Mouse (Mus musculus) erythroblast, adult 5-6 weeks (primary cell): ENCODE measurements around the gene Kcnq2. TPM values are rescaled to one million over a fixed set of nuclear protein-coding genes. Genes with fewer than 3 reads are reported as not detected.

Experiments
- ATAC-seq: replicated peaks from 2 replicates; pipeline ENCODE4 v1.8.0; 2016; ENCODE audit warnings: moderate number of reproducible peaks, mild to moderate bottlenecking, moderate TSS enrichment, inconsistent platforms; ENCODE audit not compliant: poor library complexity, low FRiP score, severe bottlenecking
- total RNA-seq, 2 experiments: library from RNA; stranded (forward) in 1 of 2; stranded (reverse) in 1 of 2; fragments of 150-400 nt in 1 of 2; fragments of 200-764, 138-1000 nt in 1 of 2; gene quantifications; 2 replicates each; pipeline versions ENCODE4 v1.2.3 to v1.2.4; 2015 to 2017; ENCODE audit warnings: low replicate concordance in 2 of 2

Gene Kcnq2
- total RNA-seq, 2 experiments from 2014 or later = not detected

DNA sequence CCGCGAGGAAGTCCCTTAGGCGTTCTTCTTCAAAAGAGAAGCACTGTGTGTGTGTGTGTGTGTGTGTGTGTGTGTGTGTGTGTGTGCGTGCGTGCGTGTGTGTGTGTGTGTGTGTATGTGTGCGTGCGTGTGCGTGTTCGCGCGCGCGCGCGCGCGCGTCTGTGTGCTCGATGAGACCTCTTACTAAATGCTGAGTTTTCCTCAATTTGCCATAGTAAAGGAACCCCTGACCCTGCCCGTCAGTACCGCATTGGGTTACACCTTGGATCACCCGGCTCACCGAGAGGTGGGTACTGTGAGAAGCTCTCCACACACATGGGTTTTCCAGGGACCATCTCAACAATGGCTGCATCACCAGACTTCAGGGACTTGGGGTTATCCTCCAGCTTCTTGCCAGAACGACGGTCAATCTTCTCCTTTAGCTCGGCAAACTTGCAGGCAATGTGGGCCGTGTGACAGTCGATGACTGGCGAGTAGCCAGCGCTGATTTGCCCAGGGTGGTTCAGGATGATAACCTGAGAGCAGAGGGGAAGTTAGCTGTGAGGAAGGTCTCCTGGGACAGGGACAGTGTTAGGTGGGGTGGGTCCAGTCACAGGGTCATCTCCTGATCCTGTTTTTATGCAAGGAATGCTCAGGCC is 13.3 kb upstream of the Kcnq2 start:
- no peak for ATAC-seq

DNA sequence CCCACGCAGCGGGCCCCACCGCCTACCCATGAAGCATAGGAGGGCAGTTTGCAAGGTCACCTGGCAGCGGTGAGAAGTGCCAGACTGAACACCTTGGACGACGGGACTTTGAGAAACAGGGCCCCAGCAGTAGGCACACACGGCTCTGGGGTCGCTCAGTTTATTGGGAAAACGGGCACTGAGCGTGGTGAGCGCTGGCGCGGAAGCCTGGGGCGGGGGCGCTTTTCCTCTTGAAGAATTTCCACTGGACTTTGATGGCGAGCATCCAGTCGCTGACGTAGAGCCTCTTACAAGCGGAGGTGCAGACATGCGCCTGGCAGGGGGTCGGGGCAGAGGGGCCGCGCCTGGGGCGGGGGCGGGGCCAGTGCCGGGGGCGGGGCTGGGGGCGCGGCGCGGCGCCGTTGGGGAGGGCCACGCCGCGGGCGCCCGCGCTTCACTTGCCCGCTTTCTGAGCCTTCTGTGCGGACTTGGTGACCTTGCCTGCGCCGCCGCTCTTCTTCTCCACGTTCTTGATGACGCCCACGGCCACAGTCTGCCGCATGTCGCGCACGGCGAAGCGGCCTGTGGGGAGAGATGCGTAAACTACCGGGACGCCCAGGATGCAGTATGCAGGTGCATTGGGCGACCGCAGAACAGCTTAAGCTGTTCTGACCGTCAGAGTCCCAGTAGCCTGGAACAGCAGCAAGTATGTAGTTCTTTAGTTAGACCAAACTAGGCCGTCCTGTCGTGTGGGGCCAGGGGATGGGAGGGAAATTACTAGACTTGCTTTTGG is 12.6 kb upstream of the Kcnq2 start:
- ATAC-seq = no peak

DNA sequence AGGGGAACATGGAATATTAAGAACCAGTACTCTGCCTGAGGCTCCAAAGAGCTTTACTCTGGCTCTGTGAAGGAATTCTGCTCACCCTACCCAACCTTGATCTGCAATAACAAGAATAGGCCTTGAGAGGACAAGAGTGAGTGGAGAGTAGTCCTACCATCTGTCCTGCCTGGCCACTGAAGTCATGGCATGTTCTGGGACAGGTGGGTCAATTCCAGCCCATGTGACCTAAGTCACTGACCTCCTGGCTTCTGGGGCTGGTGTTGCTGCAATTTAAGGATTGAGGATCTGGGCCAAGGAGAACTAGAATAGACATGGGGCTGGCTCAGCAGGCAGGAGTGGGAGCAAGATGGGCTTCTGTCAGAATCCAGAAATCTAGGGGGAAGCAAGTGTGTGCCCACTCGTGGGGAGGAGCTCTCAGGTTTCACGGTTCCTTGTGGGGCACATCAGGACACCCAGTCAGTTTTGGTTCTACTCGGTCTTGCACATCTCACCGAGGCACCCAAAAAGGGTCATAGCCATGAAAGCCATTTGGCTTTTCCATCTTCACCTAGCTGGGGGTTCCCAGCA is 12.0 kb upstream of the Kcnq2 start:
- no peak for ATAC-seq

DNA sequence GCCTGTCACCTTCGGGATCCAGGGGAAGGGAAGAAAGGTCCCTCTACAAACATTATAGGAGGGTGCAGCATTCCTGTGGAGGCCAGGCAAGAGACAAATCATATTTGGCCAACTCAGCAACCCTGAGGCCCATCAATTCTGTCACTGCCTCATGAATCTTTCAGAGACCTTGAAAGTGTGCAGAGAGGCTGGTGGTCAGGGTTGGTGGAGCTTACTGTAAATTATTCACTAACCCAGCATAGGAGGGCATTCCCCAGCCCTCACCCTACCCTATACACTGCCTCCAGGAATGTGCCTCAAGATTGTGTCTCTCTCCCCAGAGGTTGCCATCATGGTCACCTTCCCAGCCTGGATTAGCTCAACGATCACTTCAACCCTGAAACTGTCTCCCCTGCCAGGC is 9.6 kb upstream of the Kcnq2 start:
- ATAC-seq = no peak

DNA sequence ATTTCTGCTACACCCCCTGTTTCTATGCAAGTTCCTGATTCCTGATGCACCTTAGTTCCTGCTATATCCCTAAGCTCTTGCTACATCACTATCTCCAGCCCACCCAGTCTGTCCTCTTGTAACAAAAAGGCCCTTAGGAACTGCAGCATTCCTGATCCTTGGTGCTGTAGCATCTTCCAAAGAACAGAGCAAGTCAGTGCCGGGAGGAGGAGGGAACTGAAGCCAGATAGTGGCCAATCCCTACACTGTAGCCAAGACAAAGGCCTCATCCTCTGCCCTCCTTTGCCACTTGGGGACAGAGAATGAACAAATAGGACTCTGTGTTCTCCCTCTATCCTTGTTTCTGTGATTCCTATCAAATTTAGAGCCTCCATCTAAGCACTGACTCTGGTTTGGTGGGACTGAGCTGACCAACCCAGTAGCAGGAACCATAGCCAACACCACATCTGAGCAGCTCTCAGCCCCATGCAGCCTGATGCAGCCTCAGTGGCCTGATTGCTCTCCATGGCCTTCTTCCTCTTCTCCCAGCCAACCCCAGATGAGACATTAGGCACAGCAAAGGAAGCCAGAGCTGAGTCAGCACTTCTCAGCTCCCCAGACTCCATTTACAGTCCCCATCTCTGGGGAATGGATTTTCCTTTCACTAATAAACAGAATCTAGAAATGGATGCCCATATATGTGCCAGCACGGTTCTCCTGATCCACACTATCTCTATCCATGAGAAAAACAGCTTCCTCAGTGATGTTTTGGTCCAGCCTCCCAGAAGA is 8.6 kb upstream of the Kcnq2 start:
- ATAC-seq = no peak

DNA sequence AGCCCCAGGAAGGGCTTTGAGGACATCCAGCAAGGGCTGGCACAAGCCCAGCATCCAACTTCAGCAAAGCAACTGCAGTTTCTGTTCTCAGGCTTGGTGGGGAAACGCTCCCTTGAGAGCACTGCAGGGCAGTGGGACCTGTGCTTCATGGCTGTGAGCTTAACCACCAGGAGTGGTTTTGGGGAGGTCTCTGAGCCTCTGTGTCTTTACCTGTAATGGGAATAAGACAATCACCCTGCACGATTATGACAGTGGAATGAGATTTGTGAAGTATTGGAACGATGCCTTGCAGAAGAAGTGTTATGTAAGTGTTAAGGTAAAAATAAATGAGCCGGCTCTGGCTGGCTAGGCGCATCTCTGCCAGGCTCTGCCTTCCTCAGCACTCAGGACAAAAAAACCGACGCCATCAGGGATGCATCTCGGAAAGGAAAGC is 7.6 kb upstream of the Kcnq2 start:
- ATAC-seq = no peak

DNA sequence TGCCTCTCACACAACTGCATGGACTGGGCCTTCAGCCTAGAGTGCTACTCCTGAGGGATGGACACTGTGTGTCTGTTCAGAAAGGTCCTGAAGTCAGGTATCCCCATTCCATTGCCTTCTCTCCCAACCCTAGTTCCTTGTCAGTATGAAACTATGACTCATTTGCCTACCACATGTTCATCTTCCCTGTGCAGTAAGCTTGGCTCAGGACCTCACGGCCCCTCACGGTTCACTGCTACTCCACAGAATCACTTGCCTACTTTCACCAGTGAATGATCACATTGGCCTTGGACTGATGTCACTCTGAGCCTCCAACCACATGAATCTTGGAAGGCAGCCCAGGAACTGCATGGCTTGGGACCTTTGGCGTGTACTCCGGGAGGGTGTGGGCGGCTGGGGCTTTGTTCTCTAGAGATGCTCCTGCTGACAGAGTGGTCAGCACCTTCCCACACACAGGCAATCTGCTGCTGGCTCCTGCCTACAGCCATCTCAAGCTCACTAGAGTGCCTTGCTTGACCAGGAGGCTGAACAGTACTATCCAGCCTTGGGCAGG is 4.6 kb upstream of the Kcnq2 start:
- ATAC-seq = no peak

DNA sequence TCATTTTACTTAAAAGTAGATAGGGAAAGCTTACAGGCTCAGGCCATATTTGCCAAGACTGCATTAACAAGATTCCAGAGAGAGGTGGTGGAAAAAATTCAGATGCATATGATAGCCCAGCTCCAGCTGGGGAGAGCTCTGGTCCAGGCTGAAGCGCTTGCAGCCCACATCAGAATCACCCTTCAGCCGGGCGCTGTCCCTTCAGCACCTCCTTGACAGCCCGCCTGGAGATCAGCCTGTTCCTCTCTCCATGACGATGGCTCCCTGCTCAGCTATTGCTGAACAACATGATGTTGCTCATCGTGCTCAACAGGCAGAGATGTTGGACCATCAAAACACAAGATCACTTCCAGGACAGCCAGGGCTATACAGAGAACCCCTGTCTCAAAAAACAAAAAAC is 1.8 kb upstream of the Kcnq2 start:
- ATAC-seq = no peak

DNA sequence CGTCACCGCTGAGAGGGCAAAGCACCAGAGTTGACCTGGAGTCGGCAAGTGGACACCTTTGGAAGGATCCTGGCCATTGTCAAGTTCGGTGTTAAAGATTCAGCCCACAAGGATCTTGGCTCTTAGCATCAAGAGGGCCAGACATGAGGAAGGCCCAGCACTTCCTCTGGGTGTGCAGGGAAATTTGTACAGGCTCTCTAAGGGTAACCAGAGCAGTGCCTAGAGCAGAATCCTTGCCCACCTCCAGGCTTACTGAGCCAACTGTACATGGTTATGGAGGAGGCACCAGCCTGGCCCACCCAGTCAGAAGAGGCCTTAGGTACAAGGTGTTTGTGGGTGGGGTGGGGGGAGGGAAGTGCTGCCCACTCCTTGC is 332 bp upstream of the Kcnq2 start:
- no peak for ATAC-seq

DNA sequence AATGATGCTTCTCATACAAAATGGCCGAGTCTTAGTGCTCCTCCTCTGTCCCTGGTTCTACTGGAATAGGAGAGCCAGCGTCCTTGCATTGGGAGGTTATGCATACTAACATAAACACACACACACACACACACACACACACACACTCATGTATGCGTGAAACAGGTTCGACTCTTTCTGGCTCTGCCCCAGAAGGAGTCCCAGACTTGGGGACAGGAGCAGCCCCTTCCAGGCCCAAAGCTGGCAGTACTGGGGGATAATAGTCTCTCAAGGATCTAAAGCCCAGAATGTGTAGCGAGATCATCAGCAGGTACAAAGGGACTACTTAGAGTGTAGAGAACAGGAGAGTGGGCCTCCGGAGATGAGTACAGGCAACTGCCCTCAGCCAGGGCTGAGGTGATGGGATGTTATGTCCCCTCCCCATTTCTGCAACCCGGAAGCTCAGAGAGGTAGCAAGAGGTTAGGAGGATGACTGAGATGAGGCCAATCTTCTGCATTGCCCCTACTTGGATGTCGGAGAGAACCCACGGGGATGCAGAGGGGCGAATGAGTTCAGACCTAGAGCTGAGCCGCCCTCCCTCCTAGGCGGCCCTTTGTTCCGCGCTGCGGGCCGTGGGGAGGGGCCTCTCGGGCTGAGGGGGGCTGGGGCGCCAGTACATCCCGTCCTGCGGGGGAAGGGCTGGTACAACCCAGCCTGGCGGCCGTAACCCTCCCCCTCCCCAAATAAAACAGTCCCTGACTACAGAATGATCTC is 1.1 kb downstream of the Kcnq2 start:
- ATAC-seq = no peak

DNA sequence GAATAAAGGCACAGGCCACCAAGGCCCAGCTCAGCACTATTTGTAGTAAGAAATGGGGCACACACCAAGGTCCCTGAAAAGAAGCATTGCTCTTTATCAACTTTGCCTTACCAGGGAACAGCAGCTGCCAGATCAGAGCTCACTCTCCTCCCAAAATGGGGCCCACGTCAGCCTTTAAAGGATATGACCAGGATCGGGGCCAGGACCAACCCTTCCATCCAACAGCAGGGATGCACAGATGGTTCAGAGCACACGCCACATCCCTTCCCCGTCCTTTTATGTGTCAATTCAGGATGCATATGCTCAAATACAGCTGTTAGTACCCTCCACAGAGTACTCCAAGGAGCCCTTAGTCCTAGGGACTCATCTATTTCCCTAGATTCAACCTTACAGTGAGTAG is 4.9 kb downstream of the Kcnq2 start:
- no peak for ATAC-seq

DNA sequence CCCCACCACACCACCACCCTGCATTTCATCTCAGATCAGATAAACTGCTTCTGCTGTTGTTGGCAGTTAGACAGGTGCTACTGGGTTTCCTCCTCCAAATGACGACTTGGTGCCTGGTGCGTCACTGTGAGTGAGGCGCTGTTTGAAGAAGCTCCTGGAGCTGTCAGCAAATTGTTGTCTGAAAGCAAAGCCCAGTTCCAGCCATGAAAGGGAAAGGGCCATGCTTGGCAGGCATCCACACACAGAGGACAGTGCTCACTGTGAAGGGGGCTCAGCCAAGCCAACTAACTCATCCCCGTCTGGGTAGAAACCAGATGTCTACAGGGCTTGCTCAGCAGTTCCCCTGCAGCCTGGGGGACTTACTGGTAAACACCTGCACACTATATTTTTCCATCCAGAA is 6.1 kb downstream of the Kcnq2 start:
- ATAC-seq = no peak

DNA sequence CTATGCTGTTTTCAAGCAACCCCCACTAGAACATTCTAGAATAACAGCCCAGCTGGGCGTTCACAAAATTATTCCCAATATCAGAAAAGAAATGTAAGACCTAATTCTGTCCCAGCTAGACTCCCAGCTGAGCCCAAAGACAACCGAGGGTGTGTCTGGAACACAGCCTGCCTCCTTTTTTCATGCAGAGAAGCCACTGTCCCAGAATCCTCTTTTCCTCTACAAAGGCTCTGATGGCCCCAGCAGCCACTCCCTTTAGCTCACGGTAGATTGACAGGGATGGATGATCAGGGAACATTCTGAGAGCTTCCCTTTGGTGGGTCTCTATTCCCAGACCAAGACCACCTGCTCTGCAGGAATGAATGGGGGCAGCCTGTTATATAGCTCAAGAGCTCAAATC is 7.3 kb downstream of the Kcnq2 start:
- no peak for ATAC-seq

DNA sequence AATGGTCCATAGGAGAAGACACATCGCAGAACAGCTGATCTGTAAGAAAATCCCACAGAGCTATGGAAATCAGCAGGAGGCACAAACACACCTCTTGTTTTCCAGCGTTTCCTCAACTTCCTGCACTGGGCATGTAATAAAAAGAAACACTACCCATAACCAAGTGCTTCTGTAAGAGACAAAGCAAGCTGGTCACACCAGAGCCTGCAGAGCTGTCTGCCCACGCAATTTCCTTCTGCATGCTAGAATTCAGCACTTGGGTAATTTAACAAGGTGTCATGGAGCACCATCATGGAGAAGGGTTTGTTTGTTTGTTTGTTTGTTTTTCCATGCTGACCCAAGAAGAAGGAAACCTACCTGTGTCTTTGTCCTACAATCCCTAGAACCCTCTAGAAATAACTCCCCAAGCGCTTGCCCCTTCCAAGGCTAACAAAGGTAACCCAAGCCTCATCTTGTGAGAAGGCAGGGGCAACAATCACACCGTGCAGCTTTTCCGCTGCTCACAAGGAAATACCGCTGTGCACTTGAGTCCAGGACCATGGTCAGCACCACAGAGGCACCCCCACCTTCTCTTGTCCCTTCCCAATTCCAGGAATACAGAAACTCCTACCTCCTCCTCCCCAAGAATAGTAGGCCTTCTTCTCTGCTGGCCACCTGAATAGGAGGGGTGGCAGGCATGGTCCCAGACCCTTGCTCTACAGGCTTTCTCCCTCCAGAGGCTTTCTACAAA is 9.2 kb downstream of the Kcnq2 start:
- no peak for ATAC-seq

DNA sequence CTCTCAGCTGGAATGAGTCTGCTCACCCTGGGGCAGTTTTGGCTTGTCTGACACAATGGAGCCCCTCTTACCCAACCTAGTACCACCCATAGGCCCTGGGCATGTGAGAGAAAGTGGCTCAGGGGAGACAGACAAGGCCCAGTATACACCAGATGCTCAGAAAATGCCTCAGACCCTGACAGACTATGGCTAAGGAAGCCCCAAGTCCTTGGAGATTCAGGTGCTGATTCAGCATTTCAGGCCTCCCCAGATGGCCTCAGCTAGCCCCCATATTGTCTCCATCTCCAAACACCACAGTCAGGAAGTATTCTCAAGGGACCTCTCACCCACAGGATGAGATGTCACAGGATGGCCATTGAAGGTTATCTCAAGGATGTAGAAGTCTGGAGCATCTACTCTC is 12.5 kb downstream of the Kcnq2 start:
- no peak for ATAC-seq

DNA sequence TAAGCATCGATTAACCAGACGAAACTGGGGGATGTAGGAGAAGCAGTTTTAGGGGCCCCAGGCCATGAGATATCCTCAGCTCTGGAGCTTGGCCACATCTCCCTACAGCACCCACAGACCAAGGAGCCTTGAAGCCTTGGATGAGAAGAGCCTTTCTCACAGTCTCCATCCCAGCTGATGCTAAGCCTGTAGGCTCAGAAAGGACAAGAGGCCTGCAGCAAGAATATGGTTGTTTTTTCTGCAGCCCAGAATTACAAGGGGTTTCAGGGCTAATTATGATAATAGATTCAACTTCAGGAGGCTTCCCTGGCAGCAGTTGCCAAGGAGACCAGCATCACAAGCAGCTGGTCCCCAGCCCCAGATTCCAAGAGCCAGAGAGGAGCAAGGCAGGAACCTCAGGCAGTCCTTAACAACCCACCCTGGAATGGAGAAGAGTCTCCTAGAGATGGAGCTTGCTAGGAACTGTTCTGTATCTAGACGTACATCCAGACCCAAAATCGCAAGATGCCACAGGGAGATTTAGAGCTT is 14.1 kb downstream of the Kcnq2 start:
- ATAC-seq = no peak

DNA sequence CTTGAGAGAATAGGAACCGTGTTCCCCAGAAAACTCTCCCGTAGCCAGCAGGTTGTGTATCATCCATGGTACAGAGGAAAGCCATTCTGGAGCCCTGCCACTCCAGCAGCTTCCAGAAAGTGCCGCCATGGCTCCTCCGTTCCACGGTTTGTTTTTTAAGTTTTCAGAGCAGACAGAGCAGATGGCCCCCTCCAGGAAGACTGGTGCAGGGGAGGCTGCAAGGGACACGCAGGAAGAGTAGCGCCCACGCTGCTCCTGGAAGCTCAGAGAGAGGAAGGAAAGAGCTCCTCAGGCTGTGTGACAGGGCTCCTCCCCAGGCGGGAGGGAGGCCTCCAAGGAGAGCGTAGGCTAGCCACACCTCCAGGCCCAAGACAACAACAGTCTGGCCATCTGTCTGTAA is 15.1 kb downstream of the Kcnq2 start:
- ATAC-seq = no peak

DNA sequence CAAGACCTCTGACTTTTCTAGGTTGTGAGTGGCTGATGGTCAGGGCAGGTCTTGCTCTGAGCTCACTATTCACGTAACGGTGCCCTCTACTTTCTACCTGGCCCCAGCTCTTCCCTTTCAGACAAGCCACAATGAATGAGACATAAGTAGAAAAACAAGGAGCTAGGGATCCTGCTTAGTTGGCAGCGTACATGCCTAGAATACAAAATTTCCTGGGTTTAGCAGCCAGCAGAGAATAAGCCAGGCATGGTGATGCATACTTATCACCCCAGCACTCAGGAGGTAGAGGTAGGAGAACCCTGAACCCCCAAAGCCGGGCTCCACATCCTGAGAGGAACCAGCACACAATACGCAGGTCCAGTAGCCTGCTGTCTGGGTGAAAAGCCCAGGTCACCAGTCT is 18.7 kb downstream of the Kcnq2 start:
- no peak for ATAC-seq

DNA sequence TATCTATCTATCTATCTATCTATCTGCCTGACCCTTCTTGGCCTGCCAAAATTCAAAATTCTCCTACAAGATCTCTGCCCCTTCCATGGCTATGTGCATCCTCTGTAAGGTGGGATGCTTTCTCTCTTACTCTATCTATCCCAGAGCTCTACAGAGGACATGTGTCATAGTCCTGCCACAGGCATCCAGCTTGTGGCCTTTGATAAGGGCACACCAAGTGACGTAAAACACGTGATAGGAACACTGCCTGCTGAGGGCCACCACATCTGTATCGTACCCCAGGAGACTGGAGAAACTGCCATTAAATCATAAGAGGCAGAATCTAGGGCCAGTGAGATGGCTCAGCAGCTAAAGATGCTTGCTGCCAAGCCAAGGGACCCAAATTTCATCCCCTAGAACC is 19.7 kb downstream of the Kcnq2 start:
- no peak for ATAC-seq
